Mouse (Mus musculus) neutrophil, adult 65 days (primary cell): ENCODE data around the gene Trmt10c. TPM values are rescaled to one million over a fixed set of nuclear protein-coding genes. Genes with fewer than 3 reads are reported as not detected.

ENCODE experiments used
- total RNA-seq: library from RNA; stranded (reverse); gene quantifications from 2 replicates; pipeline ENCODE4 v1.2.4, GENCODE M21; 2023

The Trmt10c gene
- 7.7 and 8.0 TPM in 2 replicates for total RNA-seq

GRCm38 (mm10) chr16:56037138-56038010, at the start of gene Trmt10c:
TSS of gene Trmt10c (minus strand) at chr16:56037819.

DNA sequence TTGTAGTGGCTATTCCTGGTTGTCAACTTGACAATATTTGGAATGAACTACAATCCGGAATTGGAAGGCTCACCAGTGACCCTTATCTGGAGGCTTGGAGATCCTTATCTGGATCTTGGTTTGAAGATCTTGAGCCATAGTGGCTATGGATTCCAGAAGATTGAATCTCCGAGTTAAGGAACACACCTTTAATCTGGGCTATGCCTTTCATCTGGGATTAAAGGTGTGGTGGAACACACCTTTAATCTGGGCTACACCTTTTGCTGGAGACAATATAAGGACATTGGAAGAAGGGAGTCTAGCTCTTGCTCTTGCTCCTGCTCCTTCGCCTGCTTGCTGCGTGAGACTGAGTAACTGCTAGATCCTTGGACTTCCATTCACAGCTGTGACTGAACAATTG, 10.4 kb upstream of the Trmt10c start, which contains the start of gene Senp7:
Gene Senp7 (plus strand): TSS at position 301 of the 400 bp plus-strand sequence.

DNA sequence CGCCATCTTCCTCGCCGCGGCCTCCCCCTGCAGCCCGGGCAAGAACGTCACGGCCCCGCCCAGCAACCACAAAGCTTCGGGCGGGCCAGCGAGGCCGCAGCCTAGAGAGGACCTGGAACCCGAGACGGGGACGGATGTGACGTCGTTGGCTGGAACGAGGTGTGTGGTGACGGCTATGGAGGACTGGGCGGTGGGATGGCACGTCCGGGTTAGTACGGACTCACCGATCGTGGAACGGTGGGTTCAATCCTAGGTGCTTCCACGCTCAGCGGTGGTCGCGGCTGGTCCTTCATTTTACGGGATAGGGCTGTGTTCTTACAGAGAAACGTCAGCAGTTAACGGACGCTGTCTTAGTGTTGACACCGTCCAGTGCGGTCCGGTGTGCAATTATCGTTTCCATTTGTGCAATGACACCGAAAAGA, 7.9 kb downstream of the Trmt10c start, which contains the start of gene Pcnp:
Gene Pcnp (minus strand): TSS at position 79 of the 422 bp plus-strand sequence.

Other genes starting within 250 kb of the Trmt10c start
- 430 and 497 TPM in 2 replicates for gene Nfkbiz, start 198.9 kb downstream of the Trmt10c start, total RNA-seq
- gene Nxpe3, start 142.5 kb downstream of the Trmt10c start, total RNA-seq, result 2.2 and 2.4 TPM in 2 replicates
- gene Cep97, start 103.0 kb downstream of the Trmt10c start, total RNA-seq, result 1.7 and 2.1 TPM in 2 replicates
- gene Rpl24, start 71.5 kb downstream of the Trmt10c start, total RNA-seq, result 197 and 283 TPM in 2 replicates
- 44.4 and 59.5 TPM in 2 replicates for gene Zbtb11, start 63.9 kb downstream of the Trmt10c start, total RNA-seq
- gene Pcnp, start 8.1 kb downstream of the Trmt10c start, total RNA-seq, result 84.7 and 92.5 TPM in 2 replicates
- 44.7 and 51.6 TPM in 2 replicates for gene Senp7, start 10.5 kb upstream of the Trmt10c start, total RNA-seq
- gene Impg2, start 166.5 kb upstream of the Trmt10c start, total RNA-seq, result 0.45 and 0.95 TPM in 2 replicates